Mouse (Mus musculus): ENCODE data around the gene Barhl1.

Barhl1 gene

DNA sequence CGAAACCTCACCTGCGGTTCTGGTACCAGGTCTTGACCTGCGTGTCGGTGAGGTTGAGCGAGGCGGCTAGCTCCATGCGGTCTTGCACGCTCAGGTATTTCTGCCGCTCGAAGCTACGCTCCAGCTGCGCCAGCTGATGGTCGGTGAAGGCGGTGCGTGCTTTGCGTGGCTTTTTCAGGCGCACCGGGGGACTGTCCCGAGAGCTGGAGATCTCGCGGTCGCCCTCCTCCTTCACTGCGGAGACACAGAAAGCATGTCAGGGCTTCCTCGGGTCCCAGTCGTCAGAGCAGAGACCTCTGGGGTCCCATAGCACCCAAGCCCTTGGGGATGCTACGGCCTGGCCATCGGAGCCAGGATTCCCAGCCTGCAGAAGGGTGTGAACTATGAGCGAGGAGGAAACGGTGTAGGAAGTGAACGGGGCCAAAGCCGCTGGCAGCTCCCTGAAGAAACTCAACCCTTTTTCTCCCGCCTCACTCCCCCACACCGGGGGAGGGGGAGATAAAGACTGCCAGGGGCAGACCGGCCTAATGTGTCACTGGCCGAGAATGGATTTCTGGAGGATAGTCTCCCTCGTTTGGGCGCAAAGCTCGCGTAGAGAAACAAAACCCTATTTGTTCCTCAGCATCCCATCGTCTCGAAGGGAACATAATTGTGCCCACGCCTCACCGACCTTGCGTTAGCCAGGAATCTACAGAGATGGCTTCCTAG is 5.0 kb downstream of the Barhl1 start:
- peak in 1 of 2 experiments; percentile 8 for DNase-seq

DNA sequence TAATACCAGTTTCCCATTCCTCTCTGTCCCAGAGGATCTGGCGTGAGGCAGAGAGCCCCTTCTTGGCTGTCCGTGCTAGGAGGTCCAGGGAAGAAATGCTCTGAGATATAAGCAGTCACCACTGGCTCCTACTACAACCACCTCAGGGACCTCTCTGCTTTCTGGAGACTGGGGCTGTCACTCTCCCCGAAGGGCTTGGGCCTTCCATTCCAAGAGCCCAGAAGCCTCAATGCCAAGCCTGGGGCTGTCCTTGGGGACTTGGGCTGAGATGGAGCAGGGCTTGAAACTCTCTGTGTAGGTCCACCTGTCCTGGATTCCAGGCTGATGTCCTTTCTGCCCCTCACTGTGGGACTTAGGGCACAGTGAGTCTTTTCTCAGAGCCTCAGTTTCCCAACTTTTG is 5.6 kb downstream of the Barhl1 start:
- DNase-seq, result no peak

DNA sequence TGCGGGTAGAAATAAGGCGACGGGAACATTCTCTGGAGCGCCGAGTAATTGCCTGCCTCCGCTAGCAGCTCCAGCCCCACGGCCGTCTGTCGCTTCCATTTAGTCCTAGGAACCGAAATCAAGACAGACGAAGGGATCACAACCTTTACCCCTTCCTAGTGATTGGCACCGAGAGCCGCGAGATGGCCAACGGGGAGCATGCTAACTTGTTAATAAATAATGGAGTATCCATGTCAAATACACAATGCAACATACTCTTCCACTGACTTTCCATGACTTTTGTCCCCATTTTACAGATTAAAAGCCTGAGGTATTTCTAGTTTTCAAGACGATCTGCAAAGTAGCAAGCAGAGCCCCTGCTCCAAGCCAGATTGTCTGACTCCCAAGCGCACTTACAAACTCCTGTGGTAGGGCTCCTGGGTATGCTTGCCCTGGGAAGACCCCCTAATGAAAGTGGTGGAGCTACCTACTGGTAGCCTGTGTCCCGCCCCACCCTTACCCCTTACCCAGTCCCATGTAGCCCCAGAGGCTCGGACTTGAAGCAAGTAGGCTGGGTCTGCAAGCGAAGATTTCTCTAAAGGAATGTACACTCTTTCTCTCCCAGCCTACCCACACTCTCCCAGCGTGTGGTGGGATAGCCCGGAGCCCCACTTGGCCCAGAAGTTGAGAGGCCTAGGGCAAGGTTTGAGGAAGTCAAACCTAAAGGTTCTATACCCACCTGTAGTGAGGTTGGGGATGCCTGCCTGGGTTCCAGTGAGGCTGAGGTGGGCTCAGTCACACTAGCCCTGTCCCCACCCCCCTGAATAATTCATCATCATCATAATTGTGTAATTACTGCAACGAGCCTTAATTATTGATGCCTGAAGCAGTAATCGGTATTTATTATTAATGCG is 6.4 kb downstream of the Barhl1 start:
- peak in 1 of 2 experiments; percentile 25 for DNase-seq

DNA sequence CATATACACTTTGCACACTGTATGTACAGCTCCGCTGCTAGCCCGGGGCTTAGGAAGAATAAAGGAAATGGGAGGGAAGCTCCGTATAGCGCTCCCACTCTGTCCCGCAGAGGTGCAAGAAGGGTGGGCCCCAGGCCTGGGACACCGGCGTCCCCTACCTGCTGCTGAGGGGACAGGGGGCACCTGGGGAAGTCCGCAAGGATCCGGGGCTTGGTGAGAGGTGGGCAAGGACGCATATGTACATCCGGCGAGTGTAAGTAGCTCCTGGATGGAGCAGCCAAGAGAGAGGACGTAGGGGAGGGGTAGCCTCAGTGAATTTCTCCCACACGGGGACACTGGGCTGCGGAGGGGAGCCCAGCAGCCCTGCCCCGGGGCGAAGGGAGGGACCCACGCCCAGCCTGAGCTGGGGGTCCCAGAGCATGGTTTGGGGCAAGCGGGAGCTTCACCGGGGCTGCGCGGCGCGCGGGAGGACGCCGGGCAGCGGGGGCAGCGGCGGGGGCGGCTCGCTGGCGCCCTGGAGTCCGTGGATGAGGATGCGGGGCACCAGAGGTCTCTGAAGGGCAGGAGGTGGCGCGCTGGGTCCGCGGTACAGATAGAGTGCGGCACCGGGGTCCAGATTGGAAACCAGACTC is 7.2 kb downstream of the Barhl1 start:
- DNase-seq, result no peak

DNA sequence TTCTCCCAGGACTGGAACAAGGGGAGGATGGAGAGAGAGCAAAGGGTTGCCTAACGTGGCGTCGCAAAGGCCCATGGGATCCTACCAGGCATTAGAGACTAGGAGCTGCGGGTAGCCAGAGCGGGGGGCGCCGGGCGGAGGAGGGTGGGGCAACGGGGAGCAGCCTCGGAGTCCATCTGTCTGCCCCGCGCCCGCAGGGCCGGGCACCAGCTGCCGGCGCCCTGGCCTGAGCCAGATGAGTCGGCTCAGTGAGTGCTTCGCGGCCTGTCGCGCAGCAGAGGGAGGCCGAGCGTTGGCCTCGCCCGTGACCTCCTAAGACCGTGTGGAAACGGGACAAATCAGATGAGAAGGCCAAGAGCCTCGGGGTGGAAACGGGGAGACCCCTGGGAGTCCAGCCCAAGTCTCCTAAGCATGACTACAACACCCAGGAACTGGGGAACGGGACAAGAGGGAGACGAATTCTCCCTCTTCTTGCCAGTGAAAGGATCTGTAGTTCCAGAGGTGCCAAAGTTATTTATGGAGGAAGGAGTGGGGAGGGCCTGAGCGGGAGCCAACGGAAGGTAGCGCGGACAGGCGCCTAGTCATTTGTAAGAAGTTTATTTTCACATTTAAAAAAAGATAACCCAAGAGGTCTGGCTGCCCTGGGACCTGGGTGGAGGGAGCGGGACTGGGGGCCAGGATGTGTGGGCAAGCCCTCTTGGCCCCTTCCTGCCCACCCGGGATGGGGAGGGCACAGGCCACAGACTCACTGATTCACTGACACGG is 7.9 kb downstream of the Barhl1 start:
- DNase-seq, result peak in 1 of 2 experiments; percentile 40

DNA sequence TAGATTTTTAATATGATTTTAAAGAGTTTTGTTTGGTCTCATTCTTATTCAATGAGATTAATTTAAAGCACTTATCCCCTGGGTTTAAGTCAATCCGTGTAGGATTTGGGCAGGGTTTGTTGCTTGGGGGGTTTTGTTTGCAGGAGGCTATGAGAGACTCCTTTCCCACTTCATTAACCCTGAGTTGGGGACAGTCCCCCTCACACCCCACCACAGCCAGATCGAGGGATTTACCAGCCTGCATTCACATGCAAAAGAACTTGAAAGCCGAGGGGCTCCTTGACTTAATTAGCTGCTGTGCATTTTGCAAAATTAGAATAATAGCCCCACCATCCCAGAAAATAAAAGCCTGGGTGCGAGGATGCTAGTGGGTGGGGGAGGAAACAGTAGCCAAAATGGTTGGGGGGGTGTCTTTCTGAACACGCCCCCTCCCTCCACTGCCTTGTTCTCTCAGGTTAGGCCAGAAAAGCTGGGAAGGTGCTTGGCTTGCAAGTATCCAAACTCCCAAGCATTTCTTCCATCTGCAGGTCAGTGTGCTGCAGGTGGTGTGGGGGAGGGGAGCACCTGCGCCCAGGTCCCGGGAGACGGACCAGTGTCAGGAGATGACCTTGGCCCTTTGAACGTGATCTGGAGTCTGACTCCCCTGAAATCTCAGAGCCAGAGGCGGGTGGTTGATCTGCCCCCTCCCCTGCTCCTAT is 8.6 kb downstream of the Barhl1 start:
- DNase-seq, result peak in 1 of 2 experiments; percentile 14

DNA sequence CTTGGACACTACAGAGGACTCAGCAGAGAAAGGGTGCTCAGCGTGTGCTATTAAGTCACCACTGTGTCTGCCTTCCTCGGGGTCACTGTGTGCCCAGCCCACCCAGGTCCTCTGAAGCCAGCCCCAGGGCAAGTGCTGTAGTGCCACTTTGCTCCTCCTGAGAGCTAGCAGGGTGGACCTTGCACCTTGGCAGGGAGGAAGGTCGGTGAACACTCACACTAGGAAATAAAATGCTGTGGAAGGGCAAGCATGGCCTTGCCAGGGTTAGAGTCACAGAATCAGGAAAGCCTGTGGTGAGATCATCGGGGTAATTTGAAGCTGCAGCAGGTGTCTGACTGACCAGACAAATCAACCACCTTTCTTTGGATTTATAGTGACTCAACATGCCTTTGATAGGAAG is 10.9 kb downstream of the Barhl1 start:
- peak; percentile 51 to 71 for DNase-seq

DNA sequence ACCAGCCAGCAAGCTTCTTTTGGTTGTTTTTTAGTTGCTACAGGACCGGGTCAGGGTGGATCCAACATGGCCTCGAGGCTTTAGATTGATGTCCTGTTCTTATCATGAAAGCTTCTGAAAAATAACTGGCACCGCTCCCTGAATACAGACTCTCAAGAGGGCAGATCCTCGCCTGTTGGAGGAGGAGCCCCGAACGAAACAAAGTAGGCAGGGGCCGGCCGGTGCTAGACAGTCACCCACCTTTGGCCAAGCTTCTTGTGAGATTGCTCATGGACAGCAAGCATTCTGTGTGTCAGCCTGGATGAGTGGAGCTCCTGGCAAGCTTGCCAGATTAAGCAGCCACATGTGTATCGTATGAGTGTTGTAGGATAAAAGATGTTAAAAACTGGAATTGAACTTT is 11.7 kb downstream of the Barhl1 start:
- DNase-seq, result no peak

DNA sequence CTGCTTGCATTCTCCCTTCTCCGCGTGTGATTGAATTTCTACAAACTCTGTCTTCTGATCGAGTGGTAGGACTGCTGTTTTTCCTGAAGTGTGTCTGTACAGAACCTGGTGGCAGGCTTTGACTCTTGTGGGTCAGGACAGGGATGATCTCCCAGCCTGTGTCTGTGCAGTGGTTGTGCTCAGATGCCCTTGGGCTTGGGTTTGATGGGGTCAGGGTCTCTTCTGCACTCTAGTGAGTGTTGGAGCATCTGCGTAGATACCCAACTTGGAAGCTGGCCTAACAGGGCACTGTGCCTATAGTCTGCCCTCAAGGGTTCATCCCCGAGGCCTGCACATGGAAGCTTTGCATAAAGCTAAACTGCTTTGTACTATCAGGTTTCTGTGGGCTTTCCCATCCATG is 12.6 kb downstream of the Barhl1 start:
- DNase-seq, result no peak

DNA sequence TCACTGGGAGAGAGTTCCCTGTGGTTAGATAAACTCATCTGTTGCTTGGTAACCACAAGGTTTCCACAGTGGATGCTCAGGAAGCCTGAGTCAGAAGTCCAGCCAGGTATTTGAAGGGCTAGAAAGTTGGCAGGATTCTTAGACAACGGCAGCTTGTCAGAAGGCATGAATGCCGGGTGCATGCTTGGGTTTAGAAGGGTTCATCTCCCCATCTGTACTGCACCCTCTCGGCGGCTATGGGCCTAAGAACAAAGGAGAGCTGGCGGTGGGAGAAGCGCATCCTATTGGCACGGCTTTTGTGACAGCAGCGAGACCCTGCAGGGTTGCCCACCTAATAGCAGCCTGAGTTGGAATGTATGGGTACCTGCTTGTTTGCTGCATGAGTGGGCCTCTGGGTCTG is 14.2 kb downstream of the Barhl1 start:
- DNase-seq, result no peak

DNA sequence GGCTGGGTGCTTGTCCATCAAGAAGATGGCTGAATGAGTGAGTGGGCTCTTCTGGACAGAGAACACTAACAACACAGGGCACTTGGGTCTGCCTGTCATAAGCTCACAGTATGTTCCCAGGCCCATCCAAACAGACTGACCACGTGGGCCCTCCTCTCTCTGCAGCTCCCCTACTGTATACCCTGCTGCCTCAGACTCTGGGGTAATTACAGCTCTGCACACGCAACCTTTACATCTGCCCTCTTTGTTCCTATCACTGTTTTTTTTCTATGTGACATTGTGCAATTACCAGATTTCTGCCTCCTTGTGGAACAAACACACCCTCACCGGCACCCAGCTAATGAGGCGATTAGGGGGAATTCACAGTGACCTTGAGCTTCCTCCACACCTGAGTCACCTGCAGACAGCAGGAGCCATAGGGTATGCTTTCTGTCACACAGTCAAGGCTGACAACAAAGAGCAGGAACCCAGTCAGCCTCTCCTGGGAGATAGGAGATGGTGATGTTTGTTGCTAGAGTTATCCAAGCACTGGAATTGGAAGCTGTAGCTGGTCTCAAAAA is 19.0 kb downstream of the Barhl1 start:
- DNase-seq, result no peak

DNA sequence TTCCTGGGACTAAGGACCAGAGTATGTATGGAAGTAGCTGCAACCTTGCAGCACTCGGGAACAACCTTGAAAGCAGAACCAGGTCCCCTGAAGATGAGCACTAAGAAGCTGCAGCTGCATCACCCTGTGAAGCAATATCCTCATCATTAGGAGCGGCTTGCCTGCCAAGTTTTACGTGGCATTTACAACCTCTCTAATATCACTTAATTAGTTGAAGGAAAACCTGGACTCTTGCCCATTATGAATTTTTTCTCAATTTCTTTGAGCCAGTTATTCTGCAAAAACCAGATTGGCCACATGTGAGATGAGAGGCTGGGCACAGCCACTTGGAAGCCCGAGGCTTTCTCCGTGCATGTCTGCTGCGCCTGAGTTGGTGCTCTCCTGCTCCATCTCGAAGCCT is 20.6 kb downstream of the Barhl1 start:
- no peak for DNase-seq

DNA sequence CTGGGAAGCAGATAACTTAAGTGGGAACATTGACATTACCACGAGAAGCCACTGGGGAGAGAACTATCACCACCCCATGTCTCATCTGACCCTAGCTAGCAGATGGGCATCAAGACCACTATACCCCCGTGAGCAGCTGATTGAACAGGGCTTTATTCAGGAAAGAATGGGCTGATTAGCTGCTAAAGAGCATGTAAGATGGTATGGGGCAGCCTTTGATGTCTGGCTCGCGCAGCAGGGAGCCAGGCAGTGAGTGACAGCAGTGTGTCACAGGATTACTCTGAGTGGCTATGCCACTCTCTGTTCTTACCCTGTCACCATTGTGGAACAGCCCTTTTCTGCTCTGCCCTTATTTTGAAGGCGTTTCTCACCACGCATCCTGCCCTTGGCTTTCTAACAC is 22.9 kb downstream of the Barhl1 start:
- no peak for DNase-seq

DNA sequence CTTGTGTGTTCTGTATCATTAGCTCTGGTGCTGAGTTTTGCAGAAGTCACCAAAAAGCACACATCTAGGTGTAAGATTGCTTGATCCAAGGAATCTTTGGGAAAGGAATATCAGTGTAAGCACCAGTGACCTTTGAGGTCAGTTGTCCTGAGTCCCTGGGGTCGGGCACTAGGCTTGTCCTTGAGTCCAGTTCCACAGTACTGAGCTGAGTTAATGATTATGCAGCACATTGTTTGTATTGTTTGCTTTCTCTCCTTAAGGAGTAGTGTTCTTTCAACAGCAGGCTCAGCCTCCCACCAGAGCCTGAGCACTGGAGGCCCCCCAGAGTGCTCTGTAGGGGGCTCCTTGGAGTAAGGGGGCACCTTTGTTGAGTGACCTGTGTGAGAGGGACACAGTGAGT is 23.7 kb downstream of the Barhl1 start:
- peak; percentile 14 to 42 for DNase-seq

DNA sequence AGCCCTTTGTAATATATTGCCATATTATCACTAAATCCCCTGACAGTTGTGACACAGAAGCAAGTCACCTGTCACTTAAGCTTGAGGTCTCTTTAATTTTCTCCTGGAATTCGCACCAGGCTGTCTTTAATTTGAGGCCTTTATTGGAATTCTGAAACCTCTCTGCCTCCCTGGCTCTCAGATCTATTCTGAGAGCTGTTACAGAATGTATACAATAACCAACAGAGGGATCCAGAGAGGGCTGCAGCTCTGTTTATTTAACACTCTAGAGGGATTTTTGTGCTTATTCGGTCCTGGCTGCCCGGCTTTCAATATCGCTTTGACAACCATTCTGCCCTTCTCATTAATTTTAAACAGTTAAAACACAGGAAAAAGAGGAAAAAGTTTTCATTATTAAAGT is 31.6 kb downstream of the Barhl1 start:
- no peak for DNase-seq

DNA sequence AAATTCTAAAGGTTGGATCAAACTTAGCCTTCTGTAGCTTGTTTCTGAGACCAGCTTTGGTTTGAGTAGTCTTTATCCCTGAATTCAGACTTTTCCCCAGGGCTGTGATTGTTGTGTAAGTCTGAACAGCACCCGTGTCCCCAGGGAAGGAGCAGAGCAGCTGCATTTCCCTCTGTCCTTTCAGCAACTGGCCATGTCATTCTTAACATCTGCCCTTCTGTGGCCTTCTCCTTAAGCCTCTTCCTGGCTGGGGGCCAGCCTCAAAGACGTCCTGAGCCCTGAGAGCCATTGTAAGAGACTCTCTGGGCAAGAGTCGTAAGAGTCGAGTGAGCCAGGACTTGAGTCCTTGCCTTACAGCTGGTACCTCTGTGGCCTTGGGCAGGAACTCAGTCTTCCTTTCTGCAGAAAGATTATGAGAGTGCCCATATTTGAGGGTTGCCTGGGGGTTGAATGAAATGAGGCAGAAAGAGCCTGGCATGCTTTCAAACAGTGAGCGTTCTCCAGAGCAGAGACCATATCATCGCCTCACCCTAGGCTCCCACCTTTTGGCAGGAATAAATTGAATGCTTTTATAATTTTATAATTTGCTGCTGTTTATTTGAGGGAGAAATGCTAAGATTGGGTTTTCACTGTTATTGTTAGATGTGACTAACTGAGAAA is 33.5 kb downstream of the Barhl1 start:
- DNase-seq, result no peak

DNA sequence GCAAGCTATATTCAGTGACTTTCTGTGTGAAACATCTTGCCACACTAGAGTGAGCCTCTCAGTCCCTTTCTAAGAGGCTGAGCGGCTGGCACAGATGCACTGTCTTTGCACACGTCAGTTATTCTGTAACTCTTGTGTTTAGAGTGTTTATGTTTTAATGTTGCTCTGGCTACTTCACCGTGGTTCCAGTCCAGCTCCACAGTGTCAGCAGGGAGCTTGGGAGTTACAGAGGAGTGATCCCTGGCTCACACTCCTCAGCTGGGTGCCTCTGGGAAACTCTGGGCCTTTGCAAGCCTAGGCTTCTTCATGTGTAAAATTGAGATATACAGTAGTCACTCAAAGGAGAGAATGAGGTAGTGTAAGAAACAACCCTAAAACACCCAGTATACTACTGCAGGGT is 34.4 kb downstream of the Barhl1 start:
- no peak for DNase-seq

DNA sequence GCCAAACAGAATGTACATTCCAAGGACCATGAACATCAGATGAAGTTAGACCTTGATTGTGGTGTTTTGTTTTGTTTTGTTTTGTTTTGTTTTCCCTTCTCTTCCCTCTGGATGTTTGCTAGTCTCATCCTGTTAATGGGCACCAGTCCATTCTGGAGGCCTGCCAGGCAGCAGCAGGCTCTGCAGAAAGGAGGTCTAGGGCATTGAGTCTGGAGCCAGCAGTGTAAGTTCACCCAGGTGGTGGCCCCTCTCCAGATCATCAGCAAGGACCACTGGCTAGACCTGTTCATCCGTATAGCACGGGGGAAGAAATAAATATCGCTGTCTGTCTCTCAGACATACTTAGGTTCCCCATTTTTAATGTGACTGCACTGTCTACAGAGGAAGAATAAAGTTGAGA is 35.2 kb downstream of the Barhl1 start:
- peak in 1 of 2 experiments; percentile 46 for DNase-seq

DNA sequence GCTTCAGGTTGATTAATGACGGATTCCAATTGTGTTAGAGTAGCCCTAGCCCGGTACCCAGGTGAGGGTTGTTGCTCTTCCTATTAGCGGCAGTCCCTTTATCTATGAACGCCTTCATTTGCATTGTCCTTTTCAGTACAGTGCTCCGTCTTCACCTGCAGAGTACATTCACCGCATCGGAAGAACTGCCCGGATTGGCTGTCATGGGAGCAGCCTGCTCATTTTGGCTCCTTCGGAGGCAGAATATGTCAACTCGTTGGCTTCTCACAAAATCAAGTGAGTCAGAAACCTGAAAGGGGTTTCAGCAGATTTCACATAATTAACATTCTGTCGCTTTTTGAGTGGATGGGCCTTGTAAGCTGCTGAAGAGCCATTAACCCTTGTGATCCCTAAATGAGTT is 40.9 kb downstream of the Barhl1 start:
- DNase-seq, result no peak

DNA sequence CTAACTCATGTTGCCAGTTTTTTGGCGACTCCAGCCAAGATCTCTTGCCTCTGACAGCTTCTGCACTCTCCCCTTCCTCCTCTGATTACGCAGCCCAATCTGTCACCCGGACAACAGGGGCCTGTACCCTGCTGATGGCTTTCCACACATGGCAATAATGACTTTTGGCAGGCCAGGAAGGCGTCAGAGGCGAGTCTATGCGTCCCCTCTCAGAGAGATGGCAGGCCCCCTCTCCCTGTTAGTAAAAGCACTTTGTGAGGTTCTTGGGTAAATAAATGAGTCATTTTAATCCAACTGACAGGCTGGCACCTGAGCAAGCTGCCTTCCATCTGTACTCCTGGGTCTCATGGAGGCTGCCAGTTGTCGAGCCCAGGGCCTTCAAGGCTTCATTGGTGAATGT is 49.0 kb downstream of the Barhl1 start:
- no peak for DNase-seq

DNA sequence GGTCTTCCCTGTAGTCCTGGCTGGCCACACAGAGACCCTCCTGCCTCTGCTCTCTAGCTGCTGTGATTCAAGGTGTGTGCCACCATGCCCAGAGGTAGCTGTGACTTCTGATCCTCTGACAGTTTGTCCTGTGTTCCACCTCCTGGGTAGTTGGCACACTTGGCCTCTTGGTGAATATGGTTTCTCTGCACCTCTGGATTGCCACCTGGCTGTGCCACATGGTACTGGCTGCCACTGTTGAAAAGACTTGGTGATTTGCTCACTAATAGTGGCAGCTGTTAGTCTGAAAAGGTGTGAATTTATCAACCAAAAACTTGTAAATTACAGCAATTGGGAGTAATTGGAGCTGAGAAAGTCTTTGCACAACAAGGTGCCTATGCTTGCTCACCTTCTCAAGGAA is 52.6 kb downstream of the Barhl1 start:
- DNase-seq, result peak in 1 of 2 experiments; percentile 16
